Mouse (Mus musculus): ENCODE data around the gene Hmg20b. TPM values are rescaled to one million over a fixed set of nuclear protein-coding genes. Genes with fewer than 3 reads are reported as not detected.
A peak's percentile ranks its signal among the peaks of the same experiment; 100 is the strongest.

Gene Hmg20b
- polyA plus RNA-seq, 1 experiment from 2014 or later, result 50.4 TPM

- H3K4me1 ChIP-seq (replicated peaks), result peaks cover 45% of the 10 kb centered on the region
- peak overlapping the region; percentile 67 for H3K9ac ChIP-seq
- no peaks in the 10 kb centered on the region for H3K9me3 ChIP-seq
- H3K4me3 ChIP-seq, result peak overlapping the region; percentile 74
- no peaks in the 10 kb centered on the region for H3K27me3 ChIP-seq
- ATAC-seq (ENCODE audit: low FRiP score), result no peak
- WGBS, result 38% methylated on average over 8 of the region's 8 CpGs
- peak overlapping the region; percentile 84 for H3K4me2 ChIP-seq
- H3K27ac ChIP-seq, result peak overlapping the region; percentile 90
- peaks cover 66% of the 10 kb centered on the region for H3K36me3 ChIP-seq
Measured at GRCm38 (mm10) chr10:81319330-81319699, 31.0 kb downstream of the Hmg20b start.

GRCm38 (mm10) chr10:81318589-81319329, 31.5 kb downstream of the Hmg20b start:
- H3K4me2 ChIP-seq, result peak overlapping the region; percentile 84; the same call in 1 of the 2 replicates
- H3K27ac ChIP-seq, result no peak overlapping the region
- no peak for ATAC-seq (ENCODE audit: low FRiP score)
- peaks cover 66% of the 10 kb centered on the region for H3K36me3 ChIP-seq
- no peaks in the 10 kb centered on the region for H3K9me3 ChIP-seq
- no peaks in the 10 kb centered on the region for H3K27me3 ChIP-seq
- H3K4me3 ChIP-seq, result peak overlapping the region; percentile 74; the same call in 1 of the 2 replicates
- 90% methylated on average over 13 of the region's 13 CpGs for WGBS
- H3K4me1 ChIP-seq (replicated peaks), result peaks cover 45% of the 10 kb centered on the region
- peak overlapping the region; percentile 67 for H3K9ac ChIP-seq

GRCm38 (mm10) chr10:81317273-81317672, 33.0 kb downstream of the Hmg20b start:
- Histone ChIP-seq H3K27ac (no peak overlapping the region), H3K9ac (peak overlapping the region; percentile 43), H3K4me3 (no peak overlapping the region), H3K4me2 (peak overlapping the region; percentile 30), H3K36me3 (peaks cover 66% of the 10 kb centered on the region), H3K9me3 (no peaks in the 10 kb centered on the region), H3K27me3 (no peaks in the 10 kb centered on the region), H3K4me1 (replicated peaks) (peaks cover 38% of the 10 kb centered on the region)
- 17% methylated on average over 20 of the region's 20 CpGs for WGBS
- no peak for ATAC-seq (ENCODE audit: low FRiP score)

- Histone ChIP-seq H3K4me1 (replicated peaks) (peaks cover 30% of the 10 kb centered on the region), H3K9ac (peak overlapping the region; percentile 43), H3K36me3 (peaks cover 74% of the 10 kb centered on the region), H3K4me3 (no peak overlapping the region), H3K9me3 (no peaks in the 10 kb centered on the region), H3K4me2 (peak overlapping the region; percentile 30; the same call in 1 of the 2 replicates), H3K27me3 (no peaks in the 10 kb centered on the region), H3K27ac (no peak overlapping the region)
- 44% methylated on average over 16 of the region's 16 CpGs for WGBS
- no peak for ATAC-seq (ENCODE audit: low FRiP score)
Measured at GRCm38 (mm10) chr10:81316338-81317060, 33.8 kb downstream of the Hmg20b start.

GRCm38 (mm10) chr10:81315587-81315986, 34.7 kb downstream of the Hmg20b start:
- H3K27ac ChIP-seq, result no peak overlapping the region
- no peak overlapping the region for H3K9ac ChIP-seq
- ATAC-seq (ENCODE audit: low FRiP score), result no peak
- H3K4me3 ChIP-seq, result no peak overlapping the region
- no peak overlapping the region for H3K4me2 ChIP-seq
- H3K9me3 ChIP-seq, result no peaks in the 10 kb centered on the region
- H3K27me3 ChIP-seq, result no peaks in the 10 kb centered on the region
- H3K36me3 ChIP-seq, result peaks cover 83% of the 10 kb centered on the region
- 92% methylated on average over 16 of the region's 16 CpGs for WGBS
- peaks cover 28% of the 10 kb centered on the region for H3K4me1 ChIP-seq (replicated peaks)

- ATAC-seq (ENCODE audit: low FRiP score), result no peak
- no peak overlapping the region for H3K9ac ChIP-seq
Measured at GRCm38 (mm10) chr10:81314201-81314600, 36.1 kb downstream of the Hmg20b start.

GRCm38 (mm10) chr10:81313581-81313980, 36.7 kb downstream of the Hmg20b start:
- H3K36me3 ChIP-seq, result peaks cover 98% of the 10 kb centered on the region
- WGBS, result 94% methylated on average over 13 of the region's 13 CpGs
- no peaks in the 10 kb centered on the region for H3K9me3 ChIP-seq
- no peak overlapping the region for H3K4me3 ChIP-seq
- H3K9ac ChIP-seq, result no peak overlapping the region
- peaks cover 14% of the 10 kb centered on the region for H3K4me1 ChIP-seq (replicated peaks)
- H3K27ac ChIP-seq, result no peak overlapping the region
- H3K4me2 ChIP-seq, result no peak overlapping the region
- no peaks in the 10 kb centered on the region for H3K27me3 ChIP-seq
- ATAC-seq (ENCODE audit: low FRiP score), result no peak

More at GRCm38 (mm10) chr10:81314201-81314600, 36.1 kb downstream of the Hmg20b start:
- Histone ChIP-seq H3K9me3 (no peaks in the 10 kb centered on the region), H3K4me3 (no peak overlapping the region), H3K27me3 (no peaks in the 10 kb centered on the region), H3K4me2 (no peak overlapping the region), H3K4me1 (replicated peaks) (peaks cover 20% of the 10 kb centered on the region), H3K36me3 (peaks cover 97% of the 10 kb centered on the region), H3K27ac (no peak overlapping the region)
- 83% methylated on average over 7 of the region's 7 CpGs for whole genome bisulfite sequencing

- H3K4me1 ChIP-seq (replicated peaks), result no peaks in the 10 kb centered on the region; the same call in 1 of the 2 replicates
- H3K4me3 ChIP-seq, result no peak overlapping the region
- ATAC-seq (ENCODE audit: low FRiP score), result no peak
- H3K4me2 ChIP-seq, result no peak overlapping the region
- no peaks in the 10 kb centered on the region for H3K27me3 ChIP-seq
- H3K9me3 ChIP-seq, result no peaks in the 10 kb centered on the region
- H3K27ac ChIP-seq, result no peak overlapping the region
- WGBS, result 91% methylated on average over 5 of the region's 5 CpGs
- H3K36me3 ChIP-seq, result peaks cover 94% of the 10 kb centered on the region
- no peak overlapping the region for H3K9ac ChIP-seq
Measured at GRCm38 (mm10) chr10:81309571-81309970, 40.7 kb downstream of the Hmg20b start.

GRCm38 (mm10) chr10:81306837-81307682, 43.2 kb downstream of the Hmg20b start:
- Histone ChIP-seq H3K9me3 (no peaks in the 10 kb centered on the region), H3K27me3 (no peaks in the 10 kb centered on the region), H3K36me3 (peaks cover 68% of the 10 kb centered on the region), H3K27ac (no peak overlapping the region), H3K9ac (no peak overlapping the region), H3K4me3 (no peak overlapping the region), H3K4me2 (no peak overlapping the region), H3K4me1 (replicated peaks) (peaks cover 18% of the 10 kb centered on the region)
- 93% methylated on average over 21 of the region's 21 CpGs for WGBS
- ATAC-seq (ENCODE audit: low FRiP score), result no peak

- no peaks in the 10 kb centered on the region for H3K9me3 ChIP-seq
- H3K36me3 ChIP-seq, result peaks cover 60% of the 10 kb centered on the region
- no peak for ATAC-seq (ENCODE audit: low FRiP score)
- H3K4me1 ChIP-seq (replicated peaks), result peaks cover 26% of the 10 kb centered on the region
- H3K4me2 ChIP-seq, result no peak overlapping the region
- H3K27ac ChIP-seq, result no peak overlapping the region
- WGBS, result 93% methylated on average over 12 of the region's 12 CpGs
- H3K27me3 ChIP-seq, result no peaks in the 10 kb centered on the region
- H3K9ac ChIP-seq, result no peak overlapping the region
- H3K4me3 ChIP-seq, result no peak overlapping the region
Measured at GRCm38 (mm10) chr10:81306173-81306668, 44.1 kb downstream of the Hmg20b start.

- Histone ChIP-seq H3K9ac (no peak overlapping the region), H3K27ac (no peak overlapping the region), H3K4me3 (no peak overlapping the region), H3K27me3 (no peaks in the 10 kb centered on the region), H3K9me3 (no peaks in the 10 kb centered on the region), H3K4me1 (replicated peaks) (peaks cover 30% of the 10 kb centered on the region), H3K4me2 (no peak overlapping the region), H3K36me3 (peaks cover 54% of the 10 kb centered on the region)
- no peak for ATAC-seq (ENCODE audit: low FRiP score)
- WGBS, result 93% methylated on average over 14 of the region's 14 CpGs
Measured at GRCm38 (mm10) chr10:81305663-81306062, 44.6 kb downstream of the Hmg20b start.
